Mouse (Mus musculus) adrenal gland, adult 2 months (tissue): ENCODE measurements around the gene Irs2. TPM values are rescaled to one million over a fixed set of nuclear protein-coding genes. Genes with fewer than 3 reads are reported as not detected.

Experiments
- DNase-seq: peaks from one replicate; pipeline ENCODE4 v3.0.0; 2021
- long read RNA-seq: library from polyadenylated mRNA; stranded (forward); transcript quantifications from one replicate; pipeline ENCODE4 v2.0.0, GENCODE M21; 2021
- polyA plus RNA-seq: library from polyadenylated mRNA; depleted of rRNA; stranded (reverse); fragments of >200 nt; gene quantifications from 2 replicates; pipeline ENCODE4 v1.2.3, GENCODE M21; 2012; rRNA removed
- total RNA-seq, 2 experiments: library from RNA; stranded (reverse); gene quantifications; 2 replicates each; pipeline ENCODE4 v1.2.3; 2021

The Irs2 gene
- total RNA-seq (10 to 100 TPM; 29.8 to 37.6 TPM), polyA plus RNA-seq (17.7 and 19.6 TPM in 2 replicates)
- long read RNA-seq, full-length matches to known transcripts, result 6 of 8 reads
- long read RNA-seq, partial matches to known transcripts, result 0 of 8 reads
- long read RNA-seq, other reads (novel, unspliced or antisense), result 2 of 8 reads

DNA sequence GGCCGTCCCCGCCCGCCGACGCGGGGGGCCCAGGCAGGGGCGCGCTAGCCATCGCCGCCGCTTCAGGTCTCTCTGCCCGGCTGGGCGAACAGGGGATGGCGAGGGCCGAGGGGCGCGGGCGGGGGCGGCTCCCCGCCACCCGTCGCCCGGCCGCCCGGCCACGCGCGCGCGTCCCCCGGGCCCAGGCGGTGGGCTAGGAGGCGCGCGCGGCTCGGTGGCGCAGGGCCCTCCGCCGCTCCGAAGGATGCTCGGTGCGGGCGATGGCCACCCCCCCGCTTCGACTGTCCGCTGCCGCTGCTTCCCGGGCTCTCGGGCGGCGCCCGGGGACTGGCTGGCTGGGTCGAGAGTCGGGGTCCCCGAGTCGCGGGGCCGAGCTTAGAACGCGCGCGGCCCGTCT lies at the start of gene Irs2:
Irs2 (minus strand) TSS at position 80 of the 397 bp plus-strand sequence.
- no peak for DNase-seq

DNA sequence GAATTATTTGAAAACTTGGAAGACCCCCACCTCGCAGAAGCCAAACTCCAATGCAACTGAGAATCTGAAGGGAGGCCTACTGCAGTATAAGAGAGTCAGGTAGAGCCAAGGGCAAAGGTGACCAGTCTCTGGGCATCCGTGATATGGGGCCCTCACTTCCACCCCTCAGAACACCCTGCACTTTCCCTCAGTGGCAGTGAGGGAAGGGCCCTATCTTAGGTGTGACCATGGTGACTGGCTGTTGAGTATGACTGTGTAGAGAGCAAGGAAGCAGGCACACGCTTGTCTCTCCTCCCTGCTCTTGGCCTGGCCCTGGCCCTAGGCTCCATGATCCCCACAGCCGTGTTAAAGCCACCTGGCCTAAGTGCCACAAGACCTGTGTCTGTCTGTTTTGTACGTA lies 48.4 kb upstream of the Irs2 start:
- DNase-seq, result no peak

DNA sequence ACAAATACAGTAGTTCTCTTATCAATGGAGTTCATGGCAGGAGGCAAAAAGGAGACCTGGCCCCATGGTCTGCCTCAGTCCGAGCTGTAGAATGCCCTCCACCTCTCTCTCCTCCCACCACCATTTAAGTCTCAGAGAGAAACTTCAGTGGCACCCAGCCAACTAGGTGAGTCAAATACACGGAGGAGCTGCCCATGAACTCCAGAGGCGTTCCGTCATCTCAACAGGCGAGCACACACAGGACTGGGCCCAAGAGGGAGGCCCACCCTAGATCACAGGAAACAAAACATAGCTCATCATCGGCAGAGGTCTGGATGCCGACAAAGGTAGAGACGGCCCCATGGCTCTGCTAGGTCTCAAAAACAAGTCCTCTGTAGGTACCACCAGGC lies 47.9 kb upstream of the Irs2 start:
- no peak for DNase-seq

DNA sequence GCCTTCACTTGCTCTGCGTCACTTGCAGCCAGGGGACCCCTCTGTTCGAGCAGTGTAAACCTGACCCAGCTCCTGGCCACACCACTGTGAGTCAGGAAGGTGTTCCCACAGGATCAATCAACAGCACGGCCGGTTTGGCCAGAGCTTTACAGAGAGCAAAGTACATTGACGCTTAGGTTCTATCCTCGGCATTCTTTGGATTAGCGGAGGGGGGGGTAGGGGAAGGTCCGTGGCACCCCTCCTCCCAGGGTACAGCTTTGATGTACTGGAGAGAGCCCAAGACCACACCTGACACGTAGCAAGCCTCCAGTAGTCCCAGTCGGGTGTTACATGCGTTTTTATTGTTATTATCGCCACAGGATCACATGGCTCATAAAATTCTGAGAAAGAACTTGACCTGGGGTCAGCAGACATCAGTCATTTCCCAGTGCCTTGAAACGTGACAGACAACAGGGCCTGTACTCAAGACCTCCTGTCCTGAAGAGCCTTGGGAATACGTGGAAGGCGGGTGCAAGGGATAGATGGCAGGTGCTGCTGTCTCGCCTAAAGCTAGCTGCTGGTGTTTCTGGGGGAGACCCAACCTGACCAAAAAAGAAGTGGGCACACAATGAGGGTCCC lies 47.4 kb upstream of the Irs2 start:
- DNase-seq, result no peak

DNA sequence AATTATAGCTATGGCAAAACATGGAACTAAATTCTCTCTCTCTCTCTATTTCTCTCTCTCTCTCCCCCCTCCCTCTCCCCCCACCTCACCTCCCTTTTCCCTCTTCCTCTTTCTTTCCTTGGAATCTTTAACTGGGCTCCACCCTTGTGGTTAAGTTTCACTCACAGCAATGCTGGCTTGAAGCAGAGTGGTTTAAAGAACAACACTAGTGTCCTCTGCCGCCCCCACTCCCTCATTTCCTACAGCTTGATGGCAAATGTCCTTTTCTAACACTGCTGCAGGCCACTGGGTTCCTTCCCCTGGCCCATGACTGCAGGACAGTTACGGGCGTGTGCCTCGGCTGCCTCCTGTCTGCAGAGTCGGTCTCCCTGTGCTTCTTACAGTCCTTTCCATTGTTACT lies 41.6 kb upstream of the Irs2 start:
- DNase-seq, result no peak

DNA sequence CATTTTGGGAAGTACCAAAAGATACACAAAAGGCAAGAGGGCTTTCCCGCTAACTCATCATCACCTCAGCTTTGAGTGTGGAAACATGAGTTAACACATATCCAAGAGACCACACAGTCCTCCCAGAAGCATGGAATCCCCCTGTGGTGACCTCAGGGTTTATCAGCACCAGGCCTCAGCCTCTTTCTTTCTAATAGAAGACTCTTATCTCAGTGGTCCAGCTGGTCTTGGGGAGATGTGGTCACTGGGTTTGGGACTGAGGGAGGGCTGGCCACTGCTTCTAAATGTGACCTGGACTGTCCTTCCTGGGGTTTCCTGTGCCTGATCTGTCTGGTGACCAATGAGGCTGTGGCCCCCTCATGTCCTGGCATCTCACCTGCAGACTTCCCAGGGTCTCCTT lies 39.6 kb upstream of the Irs2 start:
- no peak for DNase-seq

DNA sequence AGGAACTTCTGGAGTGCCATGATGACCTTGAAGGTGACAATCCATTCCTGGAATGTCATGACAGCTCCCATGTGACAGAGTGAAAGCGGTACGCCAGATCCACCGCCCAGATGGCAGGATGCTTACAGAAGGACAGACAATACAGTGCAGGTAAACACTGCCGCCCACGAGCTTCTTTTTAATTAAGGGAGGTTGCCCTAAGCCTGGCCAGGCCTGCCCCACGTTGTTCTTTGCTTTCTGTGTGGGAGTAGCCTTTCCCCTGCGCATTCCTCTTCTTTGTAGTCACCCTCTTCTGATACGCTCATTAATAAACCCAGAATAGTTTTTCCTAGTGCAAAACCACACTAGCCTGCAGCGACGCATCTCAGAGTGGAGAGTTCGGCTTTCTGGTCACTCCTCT lies 36.4 kb upstream of the Irs2 start:
- DNase-seq, result no peak

DNA sequence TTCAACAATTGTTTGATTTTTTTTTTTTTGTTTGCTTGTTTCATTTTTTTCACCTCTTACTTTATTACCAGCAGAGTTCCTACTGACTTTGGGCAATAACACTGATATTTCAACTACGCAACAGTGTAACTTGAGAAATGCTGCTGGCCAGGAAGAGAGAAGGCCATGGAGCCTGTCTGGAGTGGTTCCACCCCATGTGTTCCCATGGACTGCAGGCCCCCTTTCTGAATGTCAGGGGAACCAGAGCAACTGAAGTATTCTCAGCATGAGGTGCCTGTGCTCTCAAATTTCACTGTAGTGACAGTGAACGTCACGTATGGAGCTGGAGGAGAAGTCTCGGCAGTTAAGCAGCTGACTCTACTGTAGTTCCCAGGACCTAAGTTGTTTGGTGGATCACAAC lies 35.3 kb upstream of the Irs2 start:
- no peak for DNase-seq

DNA sequence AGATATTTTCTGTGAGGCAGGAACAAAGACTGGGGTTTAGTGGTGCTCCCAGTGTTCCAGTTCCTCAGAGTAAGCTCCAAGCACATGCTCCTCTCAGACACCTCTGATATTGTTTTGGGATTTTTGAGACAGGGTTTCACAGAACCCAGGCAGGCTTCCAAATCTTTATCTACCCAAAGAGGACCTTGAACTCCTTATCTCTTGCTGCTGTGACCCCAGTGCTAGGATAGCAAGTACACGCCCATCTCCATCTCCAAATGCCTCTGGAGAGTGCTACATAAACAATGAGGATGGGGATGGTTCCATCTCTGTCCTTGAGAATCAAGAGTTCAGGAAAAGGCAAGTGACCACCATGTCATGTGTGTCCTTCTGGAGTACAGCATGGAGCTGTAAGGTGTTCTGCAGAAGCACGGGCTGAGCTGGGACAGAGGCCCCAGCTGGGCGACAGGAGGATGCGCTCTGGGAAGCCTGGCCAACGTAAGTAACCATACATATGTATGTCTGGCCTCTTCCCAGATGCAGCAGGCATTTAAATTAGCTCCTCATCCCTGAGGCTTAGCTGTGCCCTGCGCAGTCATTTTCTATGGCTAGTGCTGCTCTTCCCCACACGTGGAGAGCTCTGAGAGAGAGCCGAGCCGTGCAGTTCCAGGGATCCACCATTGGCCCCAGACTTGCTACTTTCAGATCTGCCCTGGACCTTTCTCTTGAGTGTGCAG lies 34.8 kb upstream of the Irs2 start:
- no peak for DNase-seq

DNA sequence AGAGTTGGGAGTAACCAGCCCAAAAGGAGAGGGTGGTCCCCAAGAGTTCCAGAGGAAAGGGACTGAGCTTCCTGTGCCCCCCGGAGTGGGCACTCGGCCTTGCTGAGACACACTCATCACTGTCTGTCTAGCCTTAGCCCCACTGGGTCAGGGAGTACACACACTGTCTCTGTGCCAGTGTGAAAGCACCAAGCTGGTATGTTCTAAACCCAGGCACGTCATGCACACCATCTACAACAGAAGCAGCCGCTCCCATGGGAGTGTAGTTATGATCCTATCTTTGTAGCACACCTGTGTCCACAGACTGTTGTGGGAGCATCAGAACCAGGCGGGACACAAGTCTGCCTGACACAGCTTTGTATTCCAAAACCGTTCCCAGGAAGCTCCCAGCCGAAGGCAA lies 31.8 kb upstream of the Irs2 start:
- no peak for DNase-seq

DNA sequence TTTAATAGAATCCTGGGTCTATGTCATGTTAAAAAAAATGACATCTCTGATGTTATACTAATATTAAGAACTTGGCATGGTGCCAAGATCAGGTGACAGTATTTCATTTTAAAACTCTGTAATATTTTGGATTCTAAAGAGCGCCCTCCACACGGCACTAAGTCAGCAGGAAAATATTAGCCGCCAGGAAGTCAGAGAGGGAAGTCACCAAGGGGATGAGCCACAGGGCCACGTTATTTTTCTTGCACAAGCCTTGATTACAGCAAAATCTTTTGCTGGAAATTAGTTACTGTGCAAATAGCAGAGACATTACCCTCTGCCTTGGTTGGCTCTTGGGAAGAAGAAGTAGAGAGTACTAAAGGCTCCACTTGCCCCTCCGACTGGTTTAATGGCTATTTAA lies 30.5 kb upstream of the Irs2 start:
- DNase-seq, result no peak

DNA sequence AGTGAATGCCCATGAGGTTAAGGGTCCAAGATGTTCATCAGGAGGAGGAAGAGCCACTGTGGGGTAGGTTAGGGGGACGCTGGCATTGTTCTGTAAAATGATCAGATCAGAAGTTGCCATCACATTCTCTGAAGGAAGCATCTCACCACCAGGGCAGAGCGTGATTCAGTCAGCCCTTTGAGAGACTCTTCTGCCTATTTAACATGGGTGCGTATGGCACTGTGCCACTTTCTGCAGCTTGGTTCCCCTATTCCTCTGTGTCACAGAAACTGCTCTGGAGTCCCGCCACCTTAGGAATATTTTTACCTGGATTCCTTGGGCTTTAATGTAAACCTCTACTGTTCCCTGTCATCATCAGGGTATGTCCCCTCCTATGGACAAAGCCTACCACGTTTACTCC lies 30.1 kb upstream of the Irs2 start:
- no peak for DNase-seq

DNA sequence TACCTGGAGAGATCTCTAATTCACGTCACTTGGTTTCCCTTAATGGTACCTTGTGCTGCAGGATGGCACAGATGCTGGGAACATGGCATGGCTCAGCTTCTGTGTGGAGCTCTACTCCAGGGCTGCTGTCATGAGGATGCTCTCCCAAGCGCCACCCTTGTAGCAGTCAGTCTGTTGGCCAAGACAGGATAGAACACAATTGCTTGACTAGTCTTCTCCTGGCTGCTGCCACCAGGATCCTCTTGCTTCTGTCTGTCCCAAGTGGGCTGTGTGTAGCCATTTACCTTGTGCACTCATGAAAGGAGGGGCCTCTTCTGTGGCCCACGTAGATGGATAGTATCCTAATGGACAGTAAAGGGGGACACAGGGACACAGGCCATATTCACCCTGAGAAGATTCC lies 28.5 kb upstream of the Irs2 start:
- DNase-seq, result no peak

DNA sequence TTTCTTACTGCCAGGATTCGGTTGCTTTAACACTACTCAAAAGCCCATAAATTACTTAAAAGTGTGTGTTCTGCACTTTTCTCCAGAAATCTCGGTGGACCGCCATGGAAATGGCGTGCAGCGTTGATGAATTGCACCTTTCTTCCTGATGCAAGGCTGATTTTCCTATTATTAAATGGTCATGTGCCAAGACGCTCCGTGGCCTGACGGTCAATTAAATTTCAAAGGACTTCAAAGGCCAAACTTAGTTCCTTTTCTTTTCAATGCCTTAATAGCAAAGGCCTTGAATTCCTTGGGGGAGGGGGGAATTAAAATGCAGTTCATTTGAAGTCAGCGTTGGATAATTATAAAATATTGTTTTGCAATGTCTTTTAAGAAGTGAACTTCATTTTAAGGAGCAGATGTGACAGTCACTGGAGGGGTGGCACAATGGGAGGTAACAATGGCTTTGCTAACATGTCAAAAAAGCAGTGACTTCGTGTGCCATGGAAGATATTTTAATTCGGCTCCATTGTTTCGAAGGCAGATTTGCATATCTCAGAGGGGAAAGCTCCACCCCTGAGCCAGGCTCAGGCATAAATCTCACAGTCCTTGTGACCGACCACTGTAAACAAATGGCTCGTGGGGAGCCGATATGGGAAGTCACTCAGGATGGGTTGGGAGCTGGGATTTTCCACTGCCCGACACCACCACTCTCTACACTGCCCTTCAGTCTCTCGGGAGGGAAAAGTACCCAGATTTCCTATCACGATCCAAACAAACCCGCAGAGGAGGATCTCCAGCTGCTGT lies 27.6 kb upstream of the Irs2 start:
- peak; percentile 68 for DNase-seq

DNA sequence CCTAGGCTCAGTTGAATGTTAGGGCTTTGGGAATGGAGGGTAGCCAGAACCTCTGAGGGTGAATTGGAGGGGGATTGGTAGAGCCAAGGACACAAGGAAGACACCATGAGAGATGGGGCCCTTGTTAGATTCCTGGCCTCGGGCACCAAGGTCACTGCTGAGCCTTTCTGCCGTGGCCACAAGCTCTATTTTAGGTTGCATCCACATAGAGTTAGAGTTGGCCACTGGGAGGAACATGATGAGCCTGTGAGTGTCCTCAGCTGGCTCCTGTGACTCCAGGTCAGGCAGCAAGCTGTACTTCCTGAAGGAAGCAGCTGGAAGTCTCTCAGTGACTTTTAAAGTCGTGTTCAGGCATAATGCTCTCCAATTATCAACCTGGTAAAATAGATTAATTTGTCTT lies 16.6 kb upstream of the Irs2 start:
- DNase-seq, result peak; percentile 33

DNA sequence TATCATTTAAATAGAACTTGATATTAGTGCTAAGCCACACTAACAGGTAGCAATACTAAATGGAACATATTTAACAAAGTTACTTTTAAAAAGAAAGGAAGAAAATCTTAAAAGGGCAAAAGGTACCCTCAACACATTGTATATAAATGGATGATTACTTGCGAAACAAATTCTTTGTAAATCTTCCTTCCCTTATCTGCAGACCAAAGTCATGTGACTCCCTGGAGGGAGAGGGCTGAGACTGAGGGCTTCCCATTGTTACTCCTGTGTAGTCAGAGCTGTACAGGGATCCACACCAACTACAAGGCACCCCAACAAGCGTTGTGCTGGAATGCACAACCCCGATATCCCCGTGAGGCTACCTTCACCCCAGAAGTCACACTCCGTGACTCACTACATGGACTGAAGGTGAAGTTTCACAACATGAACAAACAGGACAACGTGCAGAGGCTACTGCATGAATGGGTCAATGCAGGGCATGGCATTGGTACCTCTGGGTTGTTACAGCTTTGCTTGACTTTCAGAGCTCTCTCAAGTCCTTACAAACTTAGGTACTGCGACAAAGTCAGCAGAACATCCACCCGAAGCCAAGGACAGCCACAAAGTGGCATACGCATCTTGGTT lies 12.8 kb upstream of the Irs2 start:
- DNase-seq, result peak; percentile 17

DNA sequence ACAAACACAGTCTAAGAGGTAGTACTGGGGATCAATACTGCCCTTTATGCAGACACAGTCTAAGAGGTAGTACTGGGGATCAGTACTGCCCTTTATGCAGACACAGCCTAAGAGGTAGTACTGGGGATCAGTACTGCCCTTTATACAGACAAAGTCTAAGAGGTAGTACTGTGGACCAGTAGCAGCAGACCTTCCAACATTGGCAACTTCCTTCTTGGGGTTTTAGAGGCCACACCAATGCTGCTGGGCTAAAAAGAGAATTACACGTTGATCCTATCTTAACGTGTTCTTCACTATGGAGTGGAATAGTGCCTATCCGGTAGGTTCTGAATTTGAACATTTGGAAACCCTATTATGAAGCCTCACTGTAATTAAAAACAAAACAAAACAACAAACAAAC lies 7.4 kb upstream of the Irs2 start:
- no peak for DNase-seq

DNA sequence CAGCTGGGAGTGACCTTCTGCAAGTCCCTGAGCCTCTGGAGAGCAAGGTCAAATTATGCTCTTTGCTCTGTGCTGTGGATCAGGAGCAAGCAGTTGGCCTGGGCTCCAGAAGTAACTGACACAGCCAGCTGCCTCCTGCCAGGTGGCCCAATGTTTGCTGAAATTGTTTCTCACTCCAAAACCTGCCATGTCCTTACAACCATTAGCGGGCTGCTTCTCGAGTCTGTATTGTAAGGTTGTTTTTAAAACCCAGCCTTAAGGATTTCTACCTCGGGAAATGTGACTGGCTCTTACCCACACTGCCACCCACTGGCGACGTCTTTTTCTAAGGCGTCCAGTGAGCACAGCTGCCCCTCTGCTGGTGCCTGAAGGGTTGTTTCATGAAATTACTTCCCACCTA lies 5.0 kb upstream of the Irs2 start:
- DNase-seq, result peak; percentile 75

DNA sequence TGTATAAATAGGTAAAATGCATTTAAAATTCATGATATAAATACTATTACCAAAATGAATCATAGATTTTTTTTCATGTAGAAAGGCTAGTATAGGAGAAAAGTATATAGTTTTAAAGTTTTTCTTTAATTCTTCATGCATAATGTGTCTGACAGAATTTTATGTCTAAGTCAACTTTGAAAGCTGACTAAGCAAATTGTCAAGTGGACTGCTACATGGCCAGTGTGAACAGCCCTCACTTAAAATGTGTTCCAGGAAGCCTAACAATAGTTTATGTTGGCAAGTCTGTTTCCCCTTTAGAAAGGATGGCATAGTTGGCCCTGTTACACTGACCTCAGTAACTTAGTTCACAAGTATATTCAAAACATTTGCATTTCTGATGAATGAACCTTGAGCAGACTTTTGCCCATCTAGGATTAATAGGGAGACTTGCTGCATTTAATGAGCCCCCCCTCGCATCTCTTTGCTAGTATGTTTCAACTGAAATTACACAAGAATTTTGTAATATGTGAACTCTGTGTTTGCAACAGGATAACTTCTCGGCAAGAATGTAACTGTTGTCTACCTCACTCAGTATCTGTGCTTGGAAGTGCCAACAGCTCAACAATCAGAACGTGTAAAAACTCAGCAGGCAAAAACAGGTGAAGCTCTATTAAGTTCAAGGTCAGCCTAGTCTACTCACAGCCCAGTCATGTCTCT lies 3.7 kb upstream of the Irs2 start:
- peak; percentile 28 for DNase-seq

DNA sequence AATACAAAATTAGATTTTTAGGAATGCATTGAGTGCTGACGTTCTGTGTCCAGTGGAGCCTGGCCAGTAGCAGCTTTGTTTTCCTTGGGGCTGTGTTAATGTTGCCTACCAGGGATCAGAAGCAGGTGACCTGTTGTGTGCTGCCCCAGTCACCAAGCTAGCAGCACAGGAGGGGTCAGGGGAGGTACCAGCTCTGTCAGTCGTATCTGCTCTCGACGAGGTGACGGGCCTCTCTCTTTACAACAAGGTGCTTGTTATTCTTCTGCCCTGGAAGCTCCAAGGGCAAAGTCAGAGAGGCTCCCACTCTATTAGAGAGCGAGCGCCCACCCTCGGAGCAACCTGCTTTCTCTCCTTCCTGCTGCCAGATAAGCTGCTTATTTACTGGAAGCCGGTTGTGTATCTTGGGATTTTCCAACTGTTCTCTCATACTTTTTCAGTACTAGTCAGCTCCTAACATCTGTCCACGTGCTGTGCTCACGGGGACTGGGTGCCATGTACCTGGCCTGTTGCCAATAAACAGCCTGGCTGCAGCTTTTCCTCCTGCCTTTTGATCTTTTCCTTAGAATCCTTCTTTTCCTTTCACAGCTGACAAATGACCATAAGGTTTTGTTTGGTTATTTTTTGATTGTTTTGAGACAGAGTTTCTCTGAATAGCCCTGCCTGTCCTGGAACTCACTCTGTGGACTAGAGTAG lies 2.8 kb upstream of the Irs2 start:
- peak; percentile 81 for DNase-seq

DNA sequence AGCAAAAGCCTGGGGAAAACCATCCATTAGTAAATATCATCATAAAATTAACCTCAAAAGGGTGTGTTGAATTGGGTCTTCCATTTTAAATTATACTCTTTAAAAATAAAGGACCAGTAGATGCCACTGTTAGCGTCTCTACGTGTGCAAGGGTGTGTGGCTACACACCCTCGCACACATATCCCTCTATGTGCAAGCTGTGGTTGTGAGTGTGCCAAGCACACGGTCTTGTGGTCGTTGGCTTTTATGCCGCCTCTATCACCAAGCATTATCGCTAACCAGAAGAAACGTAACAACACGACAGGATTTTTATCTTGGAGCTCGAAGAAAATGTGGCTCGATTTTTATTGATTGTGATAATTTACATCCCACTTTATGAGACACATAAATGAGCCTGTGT lies 2.1 kb upstream of the Irs2 start:
- no peak for DNase-seq
